Mouse (Mus musculus) hindbrain, embryonic 13.5 days (tissue): ENCODE data around the gene Ckm. TPM values are rescaled to one million over a fixed set of nuclear protein-coding genes. Genes with fewer than 3 reads are reported as not detected.

Experiments used
- microRNA counts: library from miRNA; unstranded; fragments of <30 nt; microRNA quantifications from one replicate; lab custom pipeline; 2016
- microRNA-seq: library from miRNA; unstranded; fragments of <30 nt; microRNA quantifications from one replicate; pipeline ENCODE4, GENCODE M21; 2016
- polyA plus RNA-seq: library from polyadenylated mRNA; unstranded; fragments of >200 nt; fragmentation: Nextera tagmentation; extraction: Ambion mirVana; gene quantifications from 2 replicates; pipeline ENCODE4 v1.2.1, GENCODE M21; 2015

Ckm gene
- polyA plus RNA-seq, 1 experiment from 2014 or later: 0.81 TPM

MicroRNAs within 50 kb of the gene (microRNA counts, 519-probe panel; counts per million panel counts)
- 51.3 counts per million for microRNA mmu-miR-343 (lab: Ali Mortazavi, UCI)

Small RNA genes lying within 50 kb of the gene (microRNA-seq; reads per million reads assigned to microRNA genes)
- gene Mir343: not detected

Other genes with a start within 250 kb of the Ckm start
- gene Gipr, start 238.6 kb upstream of the Ckm start, polyA plus RNA-seq: 1.6 and 2.3 TPM in 2 replicates
- gene Eml2, start 228.4 kb upstream of the Ckm start, polyA plus RNA-seq: 6.6 and 8.2 TPM in 2 replicates
- 1.8 and 2.3 TPM in 2 replicates for gene Gpr4, start 192.2 kb upstream of the Ckm start, polyA plus RNA-seq
- gene Opa3, start 176.4 kb upstream of the Ckm start, polyA plus RNA-seq: 36.9 and 37.1 TPM in 2 replicates
- 38.5 and 39.7 TPM in 2 replicates for gene Vasp, start 133.0 kb upstream of the Ckm start, polyA plus RNA-seq
- gene Ppm1n, start 124.7 kb upstream of the Ckm start, polyA plus RNA-seq: 0.49 and 0.69 TPM in 2 replicates
- 101 and 104 TPM in 2 replicates for gene Rtn2, start 122.2 kb upstream of the Ckm start, polyA plus RNA-seq
- gene Fosb, start 94.7 kb upstream of the Ckm start, polyA plus RNA-seq: 0.06 and 0.08 TPM in 2 replicates
- 84.9 and 96.6 TPM in 2 replicates for gene Ercc1, start 60.0 kb upstream of the Ckm start, polyA plus RNA-seq
- gene Cd3eap, start 45.3 kb upstream of the Ckm start, polyA plus RNA-seq: 20.9 and 22.1 TPM in 2 replicates
- gene Ppp1r13l, start 45.0 kb upstream of the Ckm start, polyA plus RNA-seq: 1.4 and 2.2 TPM in 2 replicates
- gene Ercc2, start 22.8 kb upstream of the Ckm start, polyA plus RNA-seq: 20.9 and 28.4 TPM in 2 replicates
- 2.1 and 2.4 TPM in 2 replicates for gene Klc3, start 672 bp upstream of the Ckm start, polyA plus RNA-seq
- gene Mark4, start 54.0 kb downstream of the Ckm start, polyA plus RNA-seq: 16.1 TPM in 2 replicates
- 0.38 and 0.43 TPM in 2 replicates for gene Exoc3l2, start 58.6 kb downstream of the Ckm start, polyA plus RNA-seq
- gene Bloc1s3, start 103.6 kb downstream of the Ckm start, polyA plus RNA-seq: 3.2 and 3.5 TPM in 2 replicates
- 43.9 and 44.9 TPM in 2 replicates for gene Trappc6a, start 103.6 kb downstream of the Ckm start, polyA plus RNA-seq
- 0.32 and 0.50 TPM in 2 replicates for gene Nkpd1, start 113.1 kb downstream of the Ckm start, polyA plus RNA-seq
- gene Ppp1r37, start 158.3 kb downstream of the Ckm start, polyA plus RNA-seq: 32.1 and 32.7 TPM in 2 replicates
- 0.17 and 0.22 TPM in 2 replicates for gene Zfp296, start 172.5 kb downstream of the Ckm start, polyA plus RNA-seq
- 139 and 144 TPM in 2 replicates for gene Gemin7, start 172.8 kb downstream of the Ckm start, polyA plus RNA-seq
- gene Clasrp, start 199.7 kb downstream of the Ckm start, polyA plus RNA-seq: 54.2 and 60.5 TPM in 2 replicates
- gene Relb, start 224.7 kb downstream of the Ckm start, polyA plus RNA-seq: 4.9 and 5.4 TPM in 2 replicates